Mouse (Mus musculus): ENCODE results near the gene Zfp1. TPM values are rescaled to one million over a fixed set of nuclear protein-coding genes. Genes with fewer than 3 reads are reported as not detected.

Zfp1 gene
- 10 to 100 TPM; 15.5 to 17.0 TPM for total RNA-seq (2021)
- long read RNA-seq, experiment 1, transcript Zfp1-201 (4 exons, 1,811 nt): major isoform, 5 of 17 reads
- long read RNA-seq, experiment 1, partial matches to known transcripts: 1 of 17 reads
- long read RNA-seq, experiment 1, other reads (novel, unspliced or antisense): 8 of 17 reads
- long read RNA-seq, experiment 2, transcript Zfp1-201 (4 exons, 1,811 nt): major isoform, 11 of 22 reads
- long read RNA-seq, experiment 2, partial matches to known transcripts: 1 of 22 reads
- long read RNA-seq, experiment 2, other reads (novel, unspliced or antisense): 7 of 22 reads

DNA sequence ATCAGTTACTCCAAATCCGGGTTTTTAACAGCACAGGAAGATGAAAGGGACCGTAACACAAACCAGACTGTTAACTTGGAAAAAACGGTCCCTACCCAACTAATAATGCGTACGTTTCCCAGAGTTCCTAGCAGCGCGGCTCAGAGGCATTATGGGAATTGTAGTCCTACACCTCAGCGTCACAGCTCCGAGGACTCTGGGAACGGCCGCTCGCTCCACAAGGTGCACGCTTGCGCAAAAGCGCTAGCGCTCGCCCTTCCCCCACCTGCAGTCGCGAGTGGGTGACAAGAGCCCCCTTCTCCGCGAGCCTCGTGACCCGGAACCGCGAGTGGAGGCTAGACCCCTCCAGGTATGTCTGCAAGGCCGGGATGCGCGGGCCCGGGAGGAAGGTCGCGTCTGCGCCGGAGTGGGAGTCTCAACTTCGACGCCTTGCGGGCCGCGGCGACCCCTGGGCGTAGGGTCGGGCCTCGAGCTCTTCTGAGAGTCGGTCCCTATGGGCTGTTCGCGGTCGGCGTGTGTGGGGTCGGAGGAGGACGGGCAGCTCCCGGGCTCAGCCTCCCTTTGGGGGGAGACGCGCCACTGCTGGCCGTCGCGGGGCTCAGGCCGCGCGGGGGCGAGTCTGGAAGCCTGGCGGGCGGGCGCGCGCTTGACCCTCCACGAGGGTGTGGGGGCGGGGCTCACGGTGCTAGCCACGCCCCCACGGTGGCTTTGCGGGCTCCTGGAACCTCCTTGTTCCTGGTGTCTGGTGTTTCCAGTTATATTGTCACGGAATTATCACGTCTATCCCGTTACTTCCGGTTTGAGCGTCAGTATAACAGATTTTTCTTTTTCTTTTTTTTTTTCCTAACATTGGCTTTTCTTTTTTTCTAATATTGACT, at the start of gene Zfp1:
Gene Zfp1 (plus strand): TSS at position 138 of the 878 bp plus-strand sequence.
- peak; percentile 78 to 80 for DNase-seq (ENCODE audit: low spot score in 2 of 2)

DNA sequence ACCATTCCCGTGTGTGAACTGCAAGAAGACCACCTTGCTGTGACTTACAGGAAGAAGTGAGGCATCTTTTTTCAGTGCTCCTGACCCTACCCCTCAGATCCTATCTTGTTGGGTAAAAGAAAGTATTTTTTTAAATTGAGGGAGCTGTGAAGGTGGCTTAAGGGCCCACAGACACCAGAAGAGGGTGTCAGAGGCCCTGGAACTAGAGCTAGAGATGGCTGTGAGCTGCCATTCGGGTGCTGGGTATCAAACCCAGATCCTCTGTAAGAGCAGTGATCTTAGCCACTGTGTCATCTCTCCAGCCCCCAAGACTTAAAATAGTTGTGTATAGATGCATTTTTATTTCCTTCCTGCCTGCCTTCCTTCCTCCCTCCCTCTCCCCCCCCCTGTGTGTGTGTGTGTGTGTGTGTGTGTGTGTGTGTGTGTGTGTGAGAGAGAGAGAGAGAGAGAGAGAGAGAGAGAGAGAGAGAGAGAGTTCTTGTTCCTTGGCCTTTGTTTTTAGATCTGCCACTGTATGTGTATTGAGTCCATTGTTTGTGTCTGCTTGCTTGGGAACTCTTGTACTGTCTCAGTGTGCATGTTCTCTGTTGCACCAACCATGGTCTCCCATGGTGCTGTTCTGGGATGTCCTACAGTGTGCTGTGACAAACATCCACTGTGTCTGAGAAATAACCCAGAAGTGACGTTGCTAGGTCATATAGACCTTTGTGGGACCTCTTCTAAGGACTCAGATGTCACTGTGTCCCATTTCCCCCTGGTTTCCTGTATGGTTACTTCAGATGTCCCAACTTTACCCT, 49.0 kb upstream of the Zfp1 start:
- DNase-seq (ENCODE audit: low spot score in 2 of 2): no peak

DNA sequence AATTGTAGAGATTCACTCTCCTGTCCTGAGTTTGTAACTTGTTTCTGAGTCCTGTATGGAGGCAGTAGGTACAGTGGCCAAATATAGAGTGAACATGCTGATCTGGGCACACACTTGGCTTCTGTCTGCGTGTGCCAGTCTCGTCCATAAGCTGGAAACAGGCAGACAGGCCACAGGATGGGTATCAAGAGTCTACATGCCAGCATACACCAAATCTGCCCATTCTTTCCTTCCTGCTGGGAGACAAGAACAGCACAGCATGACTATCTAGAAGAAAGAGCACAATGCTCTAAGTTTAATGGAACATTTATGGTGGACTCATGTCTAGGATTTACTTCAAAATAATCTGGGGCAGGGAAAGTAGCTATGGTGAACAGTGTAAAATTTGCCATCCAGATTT, 48.2 kb upstream of the Zfp1 start:
- no peak for DNase-seq (ENCODE audit: low spot score in 2 of 2)

DNA sequence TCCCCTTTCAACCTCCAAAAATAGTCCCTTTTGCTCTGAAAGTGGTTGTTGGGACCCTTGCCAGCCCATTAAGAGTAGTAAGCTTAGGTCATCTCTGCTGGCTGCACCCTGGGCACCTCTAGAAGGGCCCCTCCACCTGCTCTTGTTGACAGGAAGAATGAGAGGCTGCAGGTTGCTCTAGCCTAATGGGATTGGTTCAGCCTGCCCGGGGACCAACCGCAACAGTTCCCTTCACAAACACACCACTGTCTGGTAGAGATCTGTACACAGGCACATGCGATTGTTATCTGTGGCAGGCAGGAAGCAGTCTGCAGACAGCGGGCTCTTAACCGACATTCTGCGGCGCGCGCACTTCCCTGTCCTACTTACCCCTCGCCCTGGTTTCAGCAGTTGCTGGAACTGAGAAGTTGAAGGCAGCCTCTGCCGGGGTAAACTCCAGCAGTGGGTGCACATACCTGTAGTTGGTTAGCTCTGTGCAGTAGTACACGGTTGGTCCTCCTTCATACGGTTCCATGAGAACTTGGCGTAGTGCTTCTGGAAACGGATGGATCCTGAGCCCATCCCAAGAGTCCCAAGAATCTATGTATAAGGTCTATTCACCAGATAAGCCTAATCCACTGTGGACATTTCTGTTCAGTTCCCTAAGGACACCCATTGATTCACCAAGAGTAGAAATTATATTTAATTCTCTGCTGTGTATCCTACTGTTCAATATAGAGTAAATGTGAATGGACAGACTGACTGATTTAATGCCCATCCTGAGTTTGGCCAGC, 47.3 kb upstream of the Zfp1 start:
- DNase-seq (ENCODE audit: low spot score in 2 of 2): no peak

DNA sequence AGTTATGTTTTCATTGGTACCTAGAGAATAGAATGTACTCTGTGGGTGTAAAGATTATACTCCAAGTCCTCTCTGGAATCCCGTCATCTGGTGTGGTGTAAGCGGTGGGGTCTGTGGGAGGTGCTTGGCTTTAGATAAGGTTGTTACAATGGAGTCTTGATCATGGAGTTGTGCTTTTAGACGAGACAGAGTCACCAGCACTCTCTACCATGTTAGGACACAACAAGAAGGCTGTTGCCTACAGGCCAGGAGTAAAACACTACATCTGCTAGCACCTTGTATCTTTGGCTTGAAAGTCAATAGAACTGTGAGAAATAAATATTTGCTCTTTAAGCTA, 46.7 kb upstream of the Zfp1 start:
- DNase-seq (ENCODE audit: low spot score in 2 of 2): no peak

DNA sequence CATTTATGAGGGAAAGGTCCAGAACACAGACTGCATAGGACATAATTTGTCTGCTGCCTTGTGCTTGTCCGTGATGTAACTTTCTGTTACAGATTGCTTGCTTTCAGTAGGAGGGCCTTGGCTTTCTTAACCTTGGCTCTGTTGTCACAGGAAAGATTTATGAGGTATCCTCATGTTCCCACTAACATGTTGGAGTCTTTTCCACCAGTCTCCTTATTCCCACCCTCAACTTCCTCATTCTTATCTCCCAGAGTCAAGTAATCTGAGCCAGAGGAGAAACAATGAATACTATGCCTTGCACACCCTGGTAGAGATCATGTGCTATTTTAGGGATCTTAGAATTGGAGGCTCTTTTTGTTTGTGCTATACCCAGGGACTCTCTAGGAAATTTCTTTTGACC, 45.9 kb upstream of the Zfp1 start:
- DNase-seq (ENCODE audit: low spot score in 2 of 2): no peak

DNA sequence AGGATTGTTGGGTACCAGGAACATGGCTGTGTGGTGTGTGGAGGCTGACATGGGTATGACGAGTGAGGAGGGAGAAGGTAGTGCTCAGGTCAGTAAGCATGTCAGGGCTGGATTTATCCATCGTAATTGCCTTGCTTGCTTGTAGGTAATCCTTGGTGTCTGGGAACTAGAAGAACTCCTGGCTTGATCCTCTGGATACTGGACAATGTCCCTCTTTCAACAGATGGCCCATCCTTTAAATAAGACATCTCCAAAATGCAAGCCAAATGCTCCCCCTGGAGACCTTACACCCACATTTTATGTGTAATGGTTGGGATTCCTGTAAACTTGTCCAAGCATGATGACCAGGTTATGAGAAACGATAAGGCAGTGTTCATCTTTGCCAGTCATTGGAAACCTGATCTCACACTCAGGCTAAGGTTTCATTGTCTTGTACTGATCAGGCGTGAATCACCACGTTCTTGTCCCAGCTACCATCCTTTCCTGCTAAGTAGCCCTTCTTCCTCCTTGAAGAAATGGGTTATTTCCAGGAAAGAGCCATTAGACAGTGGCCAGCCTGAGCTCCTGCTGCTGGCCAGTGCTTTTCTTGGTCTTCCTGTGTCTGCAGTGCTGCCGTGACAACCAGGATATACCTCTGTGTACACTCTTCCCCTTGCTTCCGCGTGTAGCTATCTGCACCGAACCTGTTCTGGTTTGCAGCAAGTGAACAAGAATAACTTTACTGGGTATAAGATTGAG, 43.3 kb upstream of the Zfp1 start:
- DNase-seq (ENCODE audit: low spot score in 2 of 2): no peak

DNA sequence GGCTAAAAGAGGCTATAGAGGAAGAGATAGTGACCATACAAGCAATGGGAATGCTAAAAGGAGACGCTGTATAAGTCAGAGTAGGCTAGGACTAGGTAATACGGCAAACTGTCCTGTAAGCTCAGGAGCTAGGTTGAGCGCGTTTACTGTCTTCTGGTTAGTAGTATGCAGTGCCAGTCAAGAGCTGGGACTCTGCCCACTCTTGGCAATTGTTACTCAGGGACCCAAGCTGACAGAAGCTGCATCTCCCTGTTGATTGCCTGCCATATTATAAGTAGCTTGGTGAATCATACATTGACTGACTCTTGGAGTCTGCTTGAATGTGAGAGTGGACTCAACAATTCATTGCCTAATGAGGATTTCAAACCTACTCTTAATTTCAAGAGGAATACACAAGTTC, 41.2 kb upstream of the Zfp1 start:
- DNase-seq (ENCODE audit: low spot score in 2 of 2): no peak

DNA sequence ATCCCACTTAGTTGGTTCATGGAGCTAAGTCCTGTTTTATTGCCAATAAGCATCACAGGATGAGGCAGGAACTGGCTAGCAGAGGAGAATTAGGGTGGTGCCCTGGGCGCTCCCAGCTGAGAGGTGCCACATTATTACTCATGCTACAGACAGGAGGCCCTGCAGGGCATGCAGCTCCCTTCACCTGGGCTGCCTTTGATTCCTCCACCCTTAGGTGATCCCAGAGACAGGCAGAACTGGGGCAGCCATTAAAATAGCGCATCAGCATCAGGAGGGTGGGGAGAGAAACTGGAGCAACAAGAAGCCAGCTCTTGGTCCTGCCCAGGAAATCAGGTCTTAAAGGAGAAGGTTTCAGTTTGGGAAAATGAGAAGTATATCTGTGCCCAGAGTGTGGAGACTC, 38.2 kb upstream of the Zfp1 start:
- DNase-seq (ENCODE audit: low spot score in 2 of 2): no peak

DNA sequence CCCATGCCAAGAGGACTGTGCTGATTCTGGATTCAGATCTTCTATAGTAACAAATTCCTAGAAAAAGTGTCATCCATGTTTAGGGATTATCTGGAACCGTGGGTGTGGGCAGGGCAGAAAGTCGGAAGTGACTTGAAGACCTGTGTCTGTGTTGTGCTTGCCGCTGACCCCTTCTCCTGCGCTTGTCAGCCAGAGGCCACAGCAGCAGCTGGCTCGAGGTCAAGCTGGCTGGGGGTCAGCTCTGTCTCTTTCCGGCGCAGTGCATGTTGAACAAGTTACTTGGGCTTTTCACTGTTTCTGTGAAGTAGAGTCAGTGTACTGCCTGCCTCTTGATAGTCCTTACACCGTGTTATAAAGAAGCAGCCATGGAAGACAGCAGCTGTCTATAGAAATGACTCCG, 36.2 kb upstream of the Zfp1 start:
- no peak for DNase-seq (ENCODE audit: low spot score in 2 of 2)

DNA sequence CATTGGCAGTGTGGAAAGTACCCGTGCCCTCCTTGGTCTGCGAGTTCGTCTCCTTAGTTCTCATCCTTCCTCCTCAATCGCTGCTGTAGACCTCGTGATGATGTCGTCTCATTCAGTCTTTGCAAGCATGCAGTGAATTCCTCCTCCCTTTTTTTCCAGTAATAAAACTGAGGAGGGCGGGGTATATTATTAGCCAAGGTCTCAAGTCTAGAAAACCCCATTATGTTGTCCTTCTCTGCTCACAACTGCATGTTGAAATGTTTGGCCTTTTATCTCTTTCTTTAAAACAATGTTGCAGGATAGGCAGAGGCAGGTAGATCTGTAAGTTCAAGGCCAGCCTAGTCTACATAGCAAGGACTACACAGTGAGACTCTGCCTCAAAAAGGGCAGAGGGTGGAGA, 35.8 kb upstream of the Zfp1 start:
- DNase-seq (ENCODE audit: low spot score in 2 of 2): no peak

DNA sequence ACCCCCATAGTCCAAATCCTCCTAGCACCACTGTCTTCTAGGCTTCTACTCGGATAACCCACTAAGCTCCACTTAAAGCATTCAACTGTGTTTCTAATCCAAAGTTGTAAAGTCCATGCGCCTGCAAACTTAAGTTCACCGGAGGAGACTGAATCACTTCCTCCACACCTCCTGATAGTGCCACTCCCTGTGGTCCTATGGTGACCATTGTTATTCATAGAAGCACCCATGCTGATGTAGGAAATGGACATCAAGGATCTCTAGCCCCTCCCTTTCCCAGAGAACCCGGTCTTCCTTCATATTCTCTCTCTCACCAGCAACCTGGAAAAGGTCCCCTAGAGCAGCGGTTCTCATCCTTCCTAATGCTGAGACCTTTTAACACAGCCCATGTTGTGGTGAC, 30.0 kb upstream of the Zfp1 start:
- no peak for DNase-seq (ENCODE audit: low spot score in 2 of 2)

DNA sequence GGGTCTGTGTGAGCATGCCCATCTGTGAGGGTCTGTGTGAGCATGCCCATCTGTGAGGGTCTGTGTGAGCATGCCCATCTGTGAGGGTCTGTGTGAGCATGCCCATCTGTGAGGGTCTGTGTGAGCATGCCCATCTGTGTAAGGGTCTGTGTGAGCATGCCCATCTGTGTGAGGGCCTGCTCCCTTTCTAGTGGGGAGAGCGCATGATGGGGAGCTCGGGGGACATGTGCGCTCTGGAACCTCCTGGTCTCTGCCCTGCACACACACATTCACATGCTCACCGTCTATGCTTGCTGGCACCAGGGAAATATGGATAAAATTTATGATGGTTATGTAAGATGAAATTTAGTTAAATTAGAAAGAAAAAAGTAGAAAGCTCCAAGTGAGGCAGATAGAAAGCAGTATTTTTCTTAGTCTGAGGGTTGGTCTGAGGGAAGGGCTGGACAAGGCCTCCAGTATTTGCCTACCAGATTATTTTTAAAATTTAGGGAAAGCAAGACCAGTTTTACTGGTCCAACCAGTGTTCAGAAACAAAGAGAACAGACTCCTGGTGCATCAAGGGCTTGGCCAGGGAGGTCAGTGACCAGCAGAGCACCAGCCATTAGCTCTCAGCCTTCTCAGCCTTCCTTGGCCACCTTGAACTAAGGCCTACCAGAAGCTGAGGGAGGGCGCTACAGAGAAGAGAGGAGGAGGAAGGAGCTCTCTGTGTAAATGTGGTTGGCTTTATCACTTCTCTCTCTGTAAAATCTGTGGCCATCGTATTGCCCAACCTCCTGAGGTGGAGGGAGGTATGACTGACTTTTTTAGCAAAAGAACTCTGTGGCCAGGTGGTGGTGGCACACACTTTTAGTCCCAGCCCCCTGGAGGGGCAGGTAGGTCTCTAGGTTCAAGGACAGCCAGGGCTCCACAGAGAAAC, 28.2 kb upstream of the Zfp1 start:
- DNase-seq (ENCODE audit: low spot score in 2 of 2): no peak

DNA sequence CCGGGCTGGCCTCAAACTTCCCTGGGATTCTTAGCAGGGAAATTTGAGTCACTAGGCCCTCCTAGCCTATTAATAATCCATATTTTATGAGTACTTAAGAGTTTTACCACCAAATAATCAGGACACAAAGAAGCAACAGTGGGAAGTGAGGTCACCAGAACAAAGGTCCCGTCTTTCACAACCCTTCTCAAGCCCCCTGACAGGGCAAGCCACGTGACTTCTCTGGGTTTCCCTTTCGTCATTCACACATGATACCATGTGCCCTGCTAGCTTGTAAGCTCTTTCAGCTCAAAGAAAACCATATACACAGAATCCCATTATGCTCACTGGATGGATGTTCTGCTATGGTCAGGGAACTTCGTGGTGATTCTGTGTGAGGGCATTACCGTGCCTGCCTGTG, 25.4 kb upstream of the Zfp1 start:
- DNase-seq (ENCODE audit: low spot score in 2 of 2): no peak

DNA sequence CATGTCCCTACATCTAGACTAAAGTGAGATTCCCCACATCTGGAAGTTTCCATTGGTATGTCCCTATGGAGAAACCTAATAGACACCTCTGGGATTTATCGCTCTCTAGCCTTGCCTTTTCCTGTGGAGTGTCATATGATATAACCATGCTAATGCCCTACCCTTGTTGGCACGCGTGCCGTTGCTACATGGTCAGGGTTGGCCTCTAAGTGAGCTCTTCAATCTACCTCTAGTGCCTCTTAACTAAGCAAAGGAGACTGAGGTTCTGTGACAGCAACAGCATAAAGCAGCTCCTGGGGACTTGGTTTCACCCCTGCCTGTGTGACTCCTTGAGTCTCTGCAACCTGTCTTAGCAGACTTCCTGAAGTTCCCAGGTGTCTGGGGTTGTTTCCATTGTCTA, 24.9 kb upstream of the Zfp1 start:
- no peak for DNase-seq (ENCODE audit: low spot score in 2 of 2)

DNA sequence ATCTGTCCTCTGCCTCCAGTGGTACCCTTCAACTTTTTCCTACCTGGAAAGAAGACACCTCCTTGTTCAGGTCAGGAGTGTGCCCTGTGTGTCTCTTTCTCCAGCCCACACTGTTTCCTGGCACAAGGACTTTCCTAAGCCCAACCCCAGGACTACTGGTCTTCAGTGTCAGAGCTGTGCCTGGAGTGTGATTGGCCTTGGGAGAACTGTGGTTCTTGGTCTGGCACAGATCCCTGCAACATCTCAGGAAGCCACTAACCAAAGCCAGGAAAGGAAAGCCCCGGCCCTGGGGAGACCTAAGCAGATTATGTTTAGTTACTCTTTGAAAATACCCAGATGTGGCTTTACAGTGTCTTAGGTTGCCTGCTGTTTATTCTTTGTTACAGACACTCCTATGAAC, 23.3 kb upstream of the Zfp1 start:
- no peak for DNase-seq (ENCODE audit: low spot score in 2 of 2)

DNA sequence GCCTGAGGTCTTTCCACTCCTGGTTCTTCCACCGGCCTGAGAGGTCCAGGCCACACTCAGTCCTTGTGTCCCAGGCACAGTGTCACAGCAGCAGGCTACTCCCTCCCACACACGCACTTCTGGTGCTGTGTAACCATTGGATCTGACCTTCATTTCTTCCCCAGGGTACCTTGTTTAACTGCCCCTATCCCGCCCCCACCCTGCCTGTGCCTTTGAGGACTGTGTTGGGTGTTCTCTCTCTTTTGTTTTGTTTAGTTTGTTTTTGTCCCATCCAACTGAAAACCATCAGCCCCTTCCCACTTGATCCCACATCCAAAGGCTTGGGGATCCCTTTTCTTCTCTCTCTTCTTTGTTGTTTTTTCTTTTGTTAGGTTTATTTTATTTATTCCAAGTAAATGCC, 21.1 kb upstream of the Zfp1 start:
- no peak for DNase-seq (ENCODE audit: low spot score in 2 of 2)

DNA sequence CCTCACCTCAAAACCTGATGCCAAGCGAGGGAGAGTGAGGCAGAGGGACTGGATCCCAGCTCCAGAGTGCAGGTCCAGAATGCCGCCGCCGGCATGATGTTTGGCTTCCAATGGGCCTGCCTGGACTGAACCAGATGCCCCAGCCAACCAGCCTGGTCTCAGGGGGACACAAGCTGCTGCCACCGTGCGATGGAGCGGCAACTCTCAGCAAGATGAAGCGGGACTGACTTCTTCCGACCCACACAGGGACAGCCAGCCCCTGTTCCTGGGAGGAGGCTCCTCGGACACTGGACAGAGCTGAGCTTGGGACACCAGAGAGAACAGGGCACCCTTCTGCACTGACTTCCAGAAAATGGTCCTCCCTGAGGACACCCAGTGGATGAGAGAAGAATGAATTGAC, 20.6 kb upstream of the Zfp1 start:
- DNase-seq (ENCODE audit: low spot score in 2 of 2): no peak

DNA sequence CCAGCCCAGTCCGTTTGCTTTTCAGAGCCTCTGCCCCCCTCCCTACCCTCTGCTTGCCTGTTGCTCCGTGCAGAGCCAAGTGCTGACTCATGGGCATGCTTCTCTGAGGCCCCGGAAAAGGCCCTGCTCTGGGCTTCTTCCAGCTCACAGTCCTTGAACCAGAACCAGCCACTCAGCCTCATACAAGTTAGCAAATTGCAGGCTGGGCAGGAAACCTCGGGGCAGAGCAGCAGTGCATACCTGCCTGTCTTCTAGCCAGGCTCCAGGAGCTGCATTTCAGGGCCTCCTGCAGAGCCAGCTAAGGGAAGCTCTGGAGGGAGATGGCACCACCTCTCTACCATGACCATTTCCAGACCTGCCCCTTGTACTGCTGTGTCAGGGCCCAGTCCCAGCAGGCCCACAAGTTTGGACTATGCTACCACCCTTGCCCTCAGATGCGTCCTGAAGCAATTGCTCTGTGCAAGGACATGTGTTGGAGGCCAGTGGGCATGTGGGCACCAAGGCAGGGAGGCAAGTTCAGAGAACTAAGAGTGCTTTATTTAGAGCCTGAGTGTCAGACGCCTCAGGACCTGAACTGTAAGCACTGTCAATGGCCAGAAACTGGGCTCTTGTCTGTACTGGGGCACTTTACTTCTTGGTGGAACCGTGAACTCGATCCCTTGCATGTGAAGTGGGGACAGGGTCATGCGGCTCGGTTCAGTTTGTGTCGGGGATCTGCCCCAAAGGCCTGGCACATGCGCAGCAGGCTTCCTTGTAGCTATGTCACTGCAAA, 18.9 kb upstream of the Zfp1 start:
- DNase-seq (ENCODE audit: low spot score in 2 of 2): peak in 1 of 2 experiments; percentile 62

Measured in adrenal gland, postnatal 4 days (tissue).